ENCODE assay signal across 17 mouse cellular contexts in genomic region chr4:91372844-91373243, GRCm38 (mm10). TPM values are rescaled to one million over a fixed set of nuclear protein-coding genes. Genes with fewer than 3 reads are reported as not detected.
DNase-seq lines count a peak whose midpoint lies in the region; ATAC-seq and TF ChIP-seq lines count a peak whose summit lies in the region.
"Had no signal": no experiment of that assay in that cellular context is flagged by ENCODE, and none has a peak within 500 bp of the region (broad histone marks: within the 10 kb centered on the region; RNA-seq: fewer than 3 reads in every experiment).

No protein-coding gene starts in this region.

- H3K27ac ChIP-seq in forebrain, embryonic 12.5 days = no peak overlapping the region
- H3K27ac ChIP-seq in hindbrain, embryonic 15.5 days (replicated peaks) = peak overlapping the region; percentile 95
- no peak overlapping the region for H3K27ac ChIP-seq in neural tube, embryonic 12.5 days
- H3K27ac ChIP-seq: heart, embryonic 10.5 days; limb, embryonic 12.5 days had no signal

- no peak overlapping the region for H3K9ac ChIP-seq in forebrain, embryonic 12.5 days
- H3K9ac ChIP-seq in hindbrain, embryonic 15.5 days = peak overlapping the region; percentile 83
- no peak overlapping the region; the same call in 1 of the 2 replicates for H3K9ac ChIP-seq in neural tube, embryonic 12.5 days
- H3K9ac ChIP-seq: limb, embryonic 12.5 days had no signal

- TF ChIP-seq CTCF in brain, embryonic 14.5 days (IDR thresholded peaks at IDR 0.05; ENCODE audit: borderline replicate concordance, extremely low read depth, insufficient read depth, insufficient read length) = no peak

- H3K4me2 ChIP-seq in forebrain, embryonic 12.5 days = peak overlapping the region; percentile 98
- H3K4me2 ChIP-seq in hindbrain, embryonic 15.5 days = peak overlapping the region; percentile 93
- peak overlapping the region; percentile 97 for H3K4me2 ChIP-seq in neural tube, embryonic 12.5 days (replicated peaks)

- DNase-seq in brain, embryonic 14.5 days (ENCODE audit: low read depth) = peak; percentile 45
- no peak for DNase-seq in gastrocnemius, postnatal 10 days
- DNase-seq in urinary bladder, postnatal 10 days (ENCODE audit: low spot score) = no peak
- no peak for DNase-seq in adrenal gland, postnatal 36 days
- DNase-seq: adrenal gland, postnatal 14 days; kidney, adult 9 months; lung, adult 2 months; right cerebral cortex, postnatal 25 days; thymus, adult 2 months had no signal

- no peaks in the 10 kb centered on the region for H3K9me3 ChIP-seq in forebrain, embryonic 12.5 days
- H3K9me3 ChIP-seq in hindbrain, embryonic 15.5 days = no peaks in the 10 kb centered on the region
- no peaks in the 10 kb centered on the region for H3K9me3 ChIP-seq in neural tube, embryonic 12.5 days
- H3K9me3 ChIP-seq: heart, embryonic 10.5 days; limb, embryonic 12.5 days had no signal

- H3K4me1 ChIP-seq in forebrain, embryonic 12.5 days = peaks cover 49% of the 10 kb centered on the region
- peaks cover 40% of the 10 kb centered on the region for H3K4me1 ChIP-seq in hindbrain, embryonic 15.5 days (replicated peaks)
- peaks cover 35% of the 10 kb centered on the region for H3K4me1 ChIP-seq in neural tube, embryonic 12.5 days

- no peaks in the 10 kb centered on the region for H3K36me3 ChIP-seq in forebrain, embryonic 12.5 days (replicated peaks)
- H3K36me3 ChIP-seq in hindbrain, embryonic 15.5 days = no peaks in the 10 kb centered on the region
- no peaks in the 10 kb centered on the region for H3K36me3 ChIP-seq in neural tube, embryonic 12.5 days
- H3K36me3 ChIP-seq: heart, embryonic 10.5 days; limb, embryonic 12.5 days had no signal

- WGBS in forebrain, embryonic 12.5 days = 5% methylated on average over 13 of the region's 13 CpGs
- WGBS in hindbrain, embryonic 15.5 days = 4% methylated on average over 13 of the region's 13 CpGs
- 2% methylated on average over 13 of the region's 13 CpGs for WGBS in neural tube, embryonic 12.5 days

- H3K4me3 ChIP-seq in forebrain, embryonic 12.5 days (replicated peaks) = peak overlapping the region; percentile 72
- peak overlapping the region; percentile 89 for H3K4me3 ChIP-seq in hindbrain, embryonic 15.5 days
- peak overlapping the region; percentile 81 for H3K4me3 ChIP-seq in neural tube, embryonic 12.5 days

- TF ChIP-seq POLR2A in brain, embryonic 14.5 days (IDR thresholded peaks at IDR 0.05; ENCODE audit: borderline replicate concordance, extremely low read depth, insufficient read depth, insufficient read length, poor library complexity, severe bottlenecking) = no peak

- no peak for ATAC-seq in forebrain, embryonic 12.5 days (ENCODE audit: low FRiP score)
- ATAC-seq in hindbrain, embryonic 15.5 days (ENCODE audit: low FRiP score, low read depth) = no peak
- no peak for ATAC-seq in neural tube, embryonic 12.5 days (ENCODE audit: low FRiP score, low read depth)
- ATAC-seq: CD4-positive, CD25-positive, alpha-beta regulatory T cell, adult 4 months had no signal

- peaks cover 12% of the 10 kb centered on the region for H3K27me3 ChIP-seq in forebrain, embryonic 12.5 days
- no peaks in the 10 kb centered on the region for H3K27me3 ChIP-seq in hindbrain, embryonic 15.5 days
- 0 out of 2 replicates have a peak, but pooled peaks cover 8% of the 10 kb centered on the region for H3K27me3 ChIP-seq in neural tube, embryonic 12.5 days (replicated peaks)

RNA-seq across cellular contexts. Expression of gene Elavl2, which starts 27.7 kb away (rescaled TPM):
- 82.0 and 104 TPM in 2 replicates for polyA plus RNA-seq in brain, embryonic 14.5 days (2012; rRNA removed)
- 94.7 and 103 TPM in 2 replicates for polyA plus RNA-seq in forebrain, embryonic 12.5 days (2016; fragmentation: Nextera tagmentation; extraction: Ambion mirVana)
- polyA plus RNA-seq in hindbrain, embryonic 15.5 days (2015; fragmentation: Nextera tagmentation; extraction: Ambion mirVana) = 141 and 143 TPM in 2 replicates
- polyA plus RNA-seq in neural tube, embryonic 12.5 days (2016; fragmentation: Nextera tagmentation; extraction: Ambion mirVana) = 118 and 128 TPM in 2 replicates
- 1 to 10 TPM; 2.6 to 2.8 TPM for total RNA-seq in gastrocnemius, postnatal 10 days (2021)
- total RNA-seq in adrenal gland, postnatal 36 days (2021) = 1 to 10 TPM in 1 of 2 experiments, under 1 TPM in 1; 0.23 to 1.8 TPM
- total RNA-seq: gastrocnemius, adult 18-20 months; hematopoietic stem cell, adult 5-6 weeks had no signal
